Mouse (Mus musculus) G1E (cell line): ENCODE measurements around the gene Atp13a3.

ENCODE experiments used
- CTCF ChIP-seq: IDR thresholded peaks from 2 replicates; pipeline ENCODE4 v1.5.1; 2012; ENCODE audit warnings: low read depth, low read length, inconsistent platforms, mixed read lengths
- GATA1 ChIP-seq: IDR thresholded peaks from 2 replicates; pipeline ENCODE4 v1.6.1; 2012; ENCODE audit warnings: borderline replicate concordance, low read length, inconsistent platforms, mixed read lengths
- POLR2AphosphoS5 ChIP-seq: IDR thresholded peaks from 2 replicates; pipeline ENCODE4 v1.6.1; 2012; ENCODE audit warnings: low read depth, low read length, inconsistent platforms; ENCODE audit not compliant: insufficient replicate concordance
- TAL1 ChIP-seq: conservative IDR thresholded peaks from 2 replicates; pipeline ENCODE4 v1.6.1; 2012; ENCODE audit warnings: low read depth, low read length, inconsistent platforms, mixed read lengths

DNA sequence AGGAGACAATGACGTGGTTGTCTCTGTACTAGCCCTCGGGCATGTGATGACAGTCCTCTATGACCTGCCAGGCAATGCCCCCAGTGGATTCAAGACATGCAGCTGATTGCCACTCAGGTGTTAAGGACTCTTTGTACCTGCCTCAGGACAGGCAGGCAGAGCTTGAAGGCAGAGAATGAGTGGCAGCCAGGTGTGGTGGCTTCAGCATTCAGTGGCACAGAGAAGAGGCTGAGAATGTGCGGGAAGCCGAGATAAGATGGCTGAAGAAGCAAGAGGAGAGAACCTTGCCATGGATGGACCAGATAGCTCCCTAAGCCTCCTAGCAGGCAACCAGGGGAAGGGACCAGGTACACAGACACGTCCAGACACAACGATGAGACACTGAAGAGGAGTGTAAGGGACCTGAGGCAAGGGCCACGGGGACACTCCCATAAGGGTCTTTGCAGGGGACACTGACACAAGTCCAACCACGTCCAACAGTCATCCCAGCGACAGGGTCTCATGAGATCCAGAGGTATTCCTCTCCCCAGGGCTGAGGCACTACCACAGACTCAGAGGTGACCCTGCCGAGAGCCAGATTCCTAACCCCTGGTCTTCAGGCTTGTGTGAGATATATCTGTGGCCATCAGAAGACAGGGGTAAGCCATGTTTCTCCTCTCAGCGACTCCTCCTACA lies 109.0 kb downstream of the Atp13a3 start:
- TF ChIP-seq CTCF = no peak
- no peak for TF ChIP-seq GATA1
- TF ChIP-seq POLR2AphosphoS5 = no peak
- TF ChIP-seq TAL1 = no peak
